Mouse (Mus musculus) spleen, adult 2 months (tissue): ENCODE data around the gene Nfia. TPM values are rescaled to one million over a fixed set of nuclear protein-coding genes. Genes with fewer than 3 reads are reported as not detected.

Experiments
- DNase-seq, 2 experiments: peaks; one replicate each; pipeline versions ENCODE4 v3.0.0 to v3.0.0-alpha.2; 2012 to 2021; ENCODE audit warnings: low spot score in 2 of 2, low read depth in 1 of 2
- H3K27ac ChIP-seq: fragments of 200-500 bp; 2 replicates; pipeline ENCODE4 v1.5.1; 2012; ENCODE audit warnings: low read length, inconsistent platforms; ENCODE audit not compliant: insufficient read depth
- H3K27me3 ChIP-seq: fragments of 200-500 bp; 2 replicates; pipeline ENCODE4 v1.6.1; 2012; ENCODE audit warnings: mild to moderate bottlenecking, moderate library complexity, low read length, inconsistent platforms; ENCODE audit not compliant: control insufficient read depth, insufficient read depth
- H3K36me3 ChIP-seq: fragments of 200-500 bp; 2 replicates; pipeline ENCODE4 v1.6.1; 2012; ENCODE audit warnings: mild to moderate bottlenecking, low read length, inconsistent platforms; ENCODE audit not compliant: control insufficient read depth, insufficient read depth
- H3K4me1 ChIP-seq: fragments of 200-500 bp; 2 replicates; pipeline ENCODE4 v1.6.1; 2011; ENCODE audit warnings: inconsistent platforms; ENCODE audit not compliant: control insufficient read depth, insufficient read depth, insufficient read length
- H3K4me3 ChIP-seq: fragments of 200-500 bp; 2 replicates; pipeline ENCODE4 v1.5.1; 2011; ENCODE audit warnings: mild to moderate bottlenecking, inconsistent platforms; ENCODE audit not compliant: insufficient read depth, insufficient read length; ENCODE audit errors: extremely low read depth
- CTCF ChIP-seq: fragments of 200-500 bp; IDR thresholded peaks from 2 replicates; pipeline ENCODE4 v1.5.1; 2011; ENCODE audit warnings: mild to moderate bottlenecking, inconsistent platforms; ENCODE audit not compliant: insufficient read depth, insufficient read length, insufficient replicate concordance; ENCODE audit errors: extremely low read depth
- POLR2A ChIP-seq: fragments of 200-500 bp; IDR thresholded peaks from 2 replicates; pipeline ENCODE4 v1.6.1; 2011; ENCODE audit warnings: low read depth, low read length, inconsistent platforms
- WGBS: fragments of 180-500 bp; shearing (Covaris S2); methylation state at CpG from one replicate; pipeline ENCODE4 v1.1.7; 2018; 5-methylcytosine and 5-hydroxymethylcytosine counted together
- polyA plus RNA-seq: library from polyadenylated mRNA; depleted of rRNA; stranded (reverse); fragments of >200 nt; gene quantifications from 2 replicates; pipeline ENCODE4 v1.2.3, GENCODE M21; 2012

Gene Nfia
- polyA plus RNA-seq, 1 experiment: 10.3 TPM

DNA sequence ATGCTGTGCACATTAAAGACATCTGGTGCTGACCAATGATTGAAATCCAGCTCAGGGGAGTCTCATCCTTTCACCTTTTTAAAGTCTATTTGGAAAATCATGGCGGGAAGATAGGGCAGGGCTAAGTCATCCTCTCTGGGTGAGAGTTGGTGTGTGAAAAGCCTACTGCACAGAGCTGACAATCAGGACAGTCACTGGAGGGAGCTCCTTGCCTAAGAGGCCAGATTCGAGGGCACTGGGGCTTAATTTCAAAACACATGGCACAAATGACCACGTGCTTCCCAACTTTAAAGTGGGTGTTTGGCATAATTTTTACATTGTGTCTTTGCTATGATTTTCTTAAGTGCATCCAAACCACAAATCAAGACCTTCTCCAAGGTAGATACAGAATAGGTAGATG is 146.1 kb downstream of the Nfia start:
- TF ChIP-seq POLR2A: no peak
- no peak for TF ChIP-seq CTCF
- no peak for DNase-seq

DNA sequence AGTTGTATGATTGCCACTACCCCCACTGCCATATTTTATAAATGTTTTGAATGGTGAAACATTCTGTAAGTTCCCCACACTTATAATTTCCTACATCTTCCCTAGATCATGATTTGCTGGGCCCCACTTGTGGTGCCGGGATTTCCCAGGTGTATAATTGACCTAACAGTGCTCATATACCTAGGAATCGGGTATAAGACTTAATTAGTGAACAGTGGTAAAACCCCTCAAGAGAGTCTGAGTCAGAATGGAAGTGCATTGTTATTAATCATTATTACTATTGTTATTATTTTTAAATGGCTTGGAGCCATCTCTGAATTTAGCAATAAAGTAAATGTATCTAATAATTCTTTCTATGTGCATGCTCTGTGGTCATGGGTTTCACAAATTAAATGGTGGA is 147.2 kb downstream of the Nfia start:
- Histone ChIP-seq H3K4me3 (no peak overlapping the region), H3K27ac (no peak overlapping the region), H3K4me1 (peaks cover 2% of the 10 kb centered on the region; the same call in 1 of the 2 replicates), H3K27me3 (no peaks in the 10 kb centered on the region), H3K36me3 (no peaks in the 10 kb centered on the region)
- no peak for DNase-seq
- TF ChIP-seq CTCF (no peak), POLR2A (no peak)
- WGBS: 80% methylated on average over 2 of the region's 2 CpGs

More for the DNA sequence above, 146.1 kb downstream of the Nfia start:
- Histone ChIP-seq H3K4me1 (peaks cover 2% of the 10 kb centered on the region; the same call in 1 of the 2 replicates), H3K36me3 (no peaks in the 10 kb centered on the region), H3K27ac (no peak overlapping the region), H3K27me3 (no peaks in the 10 kb centered on the region), H3K4me3 (no peak overlapping the region)
- 71% methylated on average over 3 of the region's 3 CpGs for WGBS

- 39% methylated on average over 10 of the region's 10 CpGs for WGBS
- Histone ChIP-seq H3K27ac (no peak overlapping the region; the same call in 1 of the 2 replicates), H3K36me3 (no peaks in the 10 kb centered on the region), H3K4me3 (peak overlapping the region; percentile 11; the same call in 1 of the 2 replicates), H3K4me1 (peaks cover 2% of the 10 kb centered on the region; the same call in 1 of the 2 replicates), H3K27me3 (no peaks in the 10 kb centered on the region)
- TF ChIP-seq POLR2A (no peak), CTCF (no peak)
- no peak for DNase-seq
Measured at GRCm38 (mm10) chr4:97920287-97921079, 147.9 kb downstream of the Nfia start.

- H3K4me3 ChIP-seq: no peak overlapping the region
- H3K4me1 ChIP-seq: peaks cover 2% of the 10 kb centered on the region; the same call in 1 of the 2 replicates
- H3K36me3 ChIP-seq: no peaks in the 10 kb centered on the region
- H3K27ac ChIP-seq: no peak overlapping the region
- H3K27me3 ChIP-seq: no peaks in the 10 kb centered on the region
- TF ChIP-seq CTCF (no peak), POLR2A (no peak)
- no peak for DNase-seq
Measured at GRCm38 (mm10) chr4:97921682-97922081, 149.1 kb downstream of the Nfia start.

DNA sequence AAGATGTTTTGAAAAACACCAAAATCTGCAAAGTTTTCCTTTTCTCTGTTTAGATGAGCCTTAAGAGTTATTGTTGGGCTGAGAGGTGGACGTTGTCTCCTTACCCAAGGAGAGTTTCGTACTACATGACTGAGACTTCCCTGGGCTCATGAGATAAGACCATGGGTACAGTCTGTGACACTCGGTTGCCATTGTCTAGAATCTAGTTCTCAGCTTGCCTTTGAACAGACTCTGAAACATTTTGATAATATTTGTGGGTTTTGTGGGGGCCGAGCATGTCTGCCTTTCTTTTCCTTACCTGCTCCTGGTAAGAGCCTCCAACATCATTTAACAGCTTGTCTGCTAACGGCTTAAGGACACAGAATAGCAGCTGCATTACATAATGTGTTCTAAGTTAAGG is 150.7 kb downstream of the Nfia start:
- 77% methylated on average over 5 of the region's 5 CpGs for WGBS
- Histone ChIP-seq H3K27ac (no peak overlapping the region), H3K36me3 (no peaks in the 10 kb centered on the region), H3K4me1 (peaks cover 2% of the 10 kb centered on the region; the same call in 1 of the 2 replicates), H3K4me3 (no peak overlapping the region), H3K27me3 (no peaks in the 10 kb centered on the region)
- TF ChIP-seq CTCF: no peak
- TF ChIP-seq POLR2A: no peak
- no peak for DNase-seq

DNA sequence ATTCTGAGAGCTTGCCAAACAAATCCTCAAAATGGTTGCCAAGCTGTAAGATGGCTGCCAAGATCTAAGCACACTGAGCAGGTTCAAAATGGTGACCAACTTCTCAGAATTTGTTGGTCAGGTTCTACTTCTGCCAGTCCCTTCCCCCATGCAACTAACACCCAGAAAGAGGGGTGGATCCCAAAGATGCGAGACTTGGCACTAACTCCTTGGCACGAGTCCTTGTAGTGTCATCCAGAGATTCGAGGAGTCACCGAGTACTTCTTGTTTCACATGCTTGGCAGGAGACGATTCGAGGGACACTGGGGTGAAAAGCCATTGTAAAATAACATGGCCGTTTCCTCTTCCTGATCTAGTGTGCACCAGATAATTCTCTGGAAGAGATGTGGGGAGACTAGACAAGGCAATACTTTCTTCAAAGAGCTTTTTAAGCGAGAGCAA is 151.4 kb downstream of the Nfia start:
- TF ChIP-seq CTCF (no peak), POLR2A (no peak)
- no peak for DNase-seq
- Histone ChIP-seq H3K4me1 (peaks cover 2% of the 10 kb centered on the region; the same call in 1 of the 2 replicates), H3K4me3 (no peak overlapping the region), H3K36me3 (no peaks in the 10 kb centered on the region), H3K27ac (no peak overlapping the region), H3K27me3 (no peaks in the 10 kb centered on the region)
- WGBS: 82% methylated on average over 8 of the region's 8 CpGs

- no peak overlapping the region for H3K27ac ChIP-seq
- DNase-seq: no peak
- H3K4me3 ChIP-seq: no peak overlapping the region
- H3K27me3 ChIP-seq: no peaks in the 10 kb centered on the region
- TF ChIP-seq CTCF (no peak), POLR2A (no peak)
- H3K36me3 ChIP-seq: no peaks in the 10 kb centered on the region
- 89% methylated on average over 5 of the region's 5 CpGs for WGBS
- peaks cover 2% of the 10 kb centered on the region; the same call in 1 of the 2 replicates for H3K4me1 ChIP-seq
Measured at GRCm38 (mm10) chr4:97924414-97924813, 151.9 kb downstream of the Nfia start.
